Mouse (Mus musculus) kidney, adult 2 months (tissue): ENCODE measurements at regions not wholly inside any gene's neighbourhood (a gene's known extent, or its start where the extent isn't known, plus 50 kb on each side); places are given as distances from the start of the nearest gene placed in this dataset.

Experiments
- CTCF ChIP-seq: fragments of 200-500 bp; conservative IDR thresholded peaks from 2 replicates; pipeline ENCODE4 v1.5.1; 2011; ENCODE audit warnings: low read depth, mild to moderate bottlenecking, control low read depth, low read length, moderate library complexity, mixed read lengths; ENCODE audit not compliant: insufficient read depth, insufficient read length
- POLR2A ChIP-seq: fragments of 200-500 bp; IDR thresholded peaks from one replicate; pipeline ENCODE4 v1.6.1; 2011; ENCODE audit warnings: low read depth, low read length, control low read depth

- TF ChIP-seq POLR2A (no peak), CTCF (no peak)
Observed at GRCm38 (mm10) chr2:133279275-133279674, 272.7 kb upstream of the Bmp2 start.
